Mouse (Mus musculus) right cerebral cortex, adult 18-20 months (tissue): ENCODE results near the gene Ublcp1.

Source experiments
- DNase-seq: peaks from one replicate; pipeline ENCODE4 v3.0.0; 2022; ENCODE audit warnings: mixed read lengths

The Ublcp1 gene

GRCm38 (mm10) chr11:44470432-44471336 lies at the start of gene Ublcp1:
Gene Ublcp1 (minus strand): TSS chr11:44470498.
- DNase-seq, result peak; percentile 94

GRCm38 (mm10) chr11:44519096-44519949 lies 49.0 kb upstream of the Ublcp1 start:
- DNase-seq, result no peak

GRCm38 (mm10) chr11:44518281-44519095 lies 48.2 kb upstream of the Ublcp1 start, which contains the start of gene Rnf145:
Gene Rnf145 (plus strand): TSS chr11:44518964.
- peak; percentile 83 for DNase-seq

GRCm38 (mm10) chr11:44517561-44518280 lies 47.4 kb upstream of the Ublcp1 start:
- no peak for DNase-seq

- DNase-seq, result no peak
These were observed 46.1 kb upstream of the Ublcp1 start for GRCm38 (mm10) chr11:44516362-44516761.

- no peak for DNase-seq
These were observed 44.4 kb upstream of the Ublcp1 start for GRCm38 (mm10) chr11:44514666-44515065.

GRCm38 (mm10) chr11:44513026-44513422 lies 42.7 kb upstream of the Ublcp1 start:
- no peak for DNase-seq

GRCm38 (mm10) chr11:44512044-44513025 lies 42.0 kb upstream of the Ublcp1 start:
- peak; percentile 32 for DNase-seq

- DNase-seq, result no peak
These were observed 40.1 kb upstream of the Ublcp1 start for GRCm38 (mm10) chr11:44510371-44510770.

- no peak for DNase-seq
These were observed 39.6 kb upstream of the Ublcp1 start for GRCm38 (mm10) chr11:44509906-44510305.

- no peak for DNase-seq
These were observed 38.6 kb upstream of the Ublcp1 start for GRCm38 (mm10) chr11:44508876-44509275.

- no peak for DNase-seq
These were observed 34.5 kb upstream of the Ublcp1 start for GRCm38 (mm10) chr11:44504761-44505160.

- no peak for DNase-seq
These were observed 33.8 kb upstream of the Ublcp1 start for GRCm38 (mm10) chr11:44504146-44504545.

- no peak for DNase-seq
These were observed 32.6 kb upstream of the Ublcp1 start for GRCm38 (mm10) chr11:44502931-44503330.

- no peak for DNase-seq
These were observed 31.2 kb upstream of the Ublcp1 start for GRCm38 (mm10) chr11:44501477-44501876.

GRCm38 (mm10) chr11:44500966-44501365 lies 30.7 kb upstream of the Ublcp1 start:
- no peak for DNase-seq

GRCm38 (mm10) chr11:44498412-44499272 lies 28.3 kb upstream of the Ublcp1 start:
- DNase-seq, result no peak

- no peak for DNase-seq
These were observed 25.9 kb upstream of the Ublcp1 start for GRCm38 (mm10) chr11:44496217-44496616.

- DNase-seq, result no peak
These were observed 24.5 kb upstream of the Ublcp1 start for GRCm38 (mm10) chr11:44494643-44495323.
